33 mouse cellular contexts compared by ENCODE assay signal in the genomic region with DNA sequence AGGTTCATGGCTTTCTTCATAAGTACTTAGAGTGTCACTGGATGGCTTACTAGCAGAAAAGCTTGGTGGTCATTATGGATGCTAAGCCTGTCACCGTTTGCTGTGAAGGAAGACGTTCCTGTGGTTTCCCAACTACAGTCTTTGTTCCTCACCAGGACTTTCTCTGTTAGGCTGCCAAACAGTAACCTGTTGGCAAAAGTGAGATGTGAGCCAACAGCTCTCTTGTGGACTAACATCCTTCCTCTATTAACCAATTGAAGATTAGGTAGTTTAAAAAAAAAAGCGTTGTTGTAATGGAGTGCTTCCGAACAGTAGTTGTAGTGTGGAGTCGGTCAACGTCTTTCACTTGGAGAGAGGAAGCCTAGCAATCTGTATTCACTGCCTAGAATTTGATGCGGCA.
"Had no signal": no experiment of that assay in that cellular context is flagged by ENCODE, and none has a peak within 500 bp of the region (broad histone marks: within the 10 kb centered on the region; RNA-seq: fewer than 3 reads in every experiment).

No protein-coding gene starts in this region.

- H3K4me1 ChIP-seq: limb, embryonic 12.5 days; limb, embryonic 13.5 days; liver, embryonic 12.5 days; liver, embryonic 13.5 days; liver, embryonic 15.5 days; lung, embryonic 15.5 days; megakaryocyte, embryonic 14.5 days; midbrain, embryonic 10.5 days; midbrain, embryonic 12.5 days; midbrain, embryonic 13.5 days; midbrain, embryonic 15.5 days; neural tube, embryonic 12.5 days; neural tube, embryonic 13.5 days had no signal

- H3K4me3 ChIP-seq: left cerebral cortex, adult 2 months; limb, embryonic 10.5 days; limb, embryonic 12.5 days; limb, embryonic 13.5 days; limb, embryonic 15.5 days; liver, embryonic 12.5 days; liver, embryonic 13.5 days; liver, embryonic 15.5 days; lung, embryonic 15.5 days; megakaryocyte, embryonic 14.5 days; midbrain, embryonic 10.5 days; midbrain, embryonic 12.5 days; midbrain, embryonic 13.5 days; midbrain, embryonic 15.5 days; myocyte; neural tube, embryonic 12.5 days; neural tube, embryonic 13.5 days had no signal

- H3K9ac ChIP-seq: limb, embryonic 12.5 days; limb, embryonic 13.5 days; limb, embryonic 15.5 days; liver, embryonic 12.5 days; liver, embryonic 13.5 days; liver, embryonic 14.5 days; liver, embryonic 15.5 days; liver, postnatal 0 days; lung, embryonic 14.5 days; lung, embryonic 15.5 days; midbrain, embryonic 12.5 days; midbrain, embryonic 13.5 days; midbrain, embryonic 15.5 days; neural tube, embryonic 12.5 days; neural tube, embryonic 13.5 days had no signal

- H3K27me3 ChIP-seq: limb, embryonic 12.5 days; limb, embryonic 13.5 days; limb, embryonic 15.5 days; liver, embryonic 12.5 days; liver, embryonic 15.5 days; lung, embryonic 15.5 days; midbrain, embryonic 12.5 days; midbrain, embryonic 13.5 days; midbrain, embryonic 15.5 days; neural tube, embryonic 12.5 days; neural tube, embryonic 13.5 days had no signal

- H3K9me3 ChIP-seq: limb, embryonic 10.5 days; limb, embryonic 12.5 days; limb, embryonic 13.5 days; limb, embryonic 15.5 days; liver, embryonic 12.5 days; liver, embryonic 13.5 days; liver, embryonic 15.5 days; lung, embryonic 15.5 days; midbrain, embryonic 10.5 days; midbrain, embryonic 12.5 days; midbrain, embryonic 13.5 days; midbrain, embryonic 15.5 days; neural tube, embryonic 12.5 days; neural tube, embryonic 13.5 days had no signal

- ATAC-seq: liver, embryonic 12.5 days; liver, postnatal 0 days; midbrain, embryonic 13.5 days; midbrain, embryonic 15.5 days; midbrain, embryonic 16.5 days had no signal

- H3K36me3 ChIP-seq: limb, embryonic 10.5 days; limb, embryonic 12.5 days; limb, embryonic 13.5 days; limb, embryonic 15.5 days; liver, embryonic 12.5 days; liver, embryonic 13.5 days; liver, embryonic 15.5 days; lung, embryonic 15.5 days; midbrain, embryonic 10.5 days; midbrain, embryonic 12.5 days; midbrain, embryonic 13.5 days; midbrain, embryonic 15.5 days; neural tube, embryonic 12.5 days; neural tube, embryonic 13.5 days had no signal

- H3K4me2 ChIP-seq: limb, embryonic 12.5 days; limb, embryonic 13.5 days; limb, embryonic 15.5 days; liver, embryonic 11.5 days; liver, embryonic 12.5 days; liver, embryonic 13.5 days; liver, embryonic 15.5 days; lung, embryonic 14.5 days; lung, embryonic 15.5 days; midbrain, embryonic 11.5 days; midbrain, embryonic 12.5 days; midbrain, embryonic 13.5 days; midbrain, embryonic 15.5 days; neural tube, embryonic 12.5 days; neural tube, embryonic 13.5 days had no signal

- H3K27ac ChIP-seq: left cerebral cortex, adult 2 months; limb, embryonic 10.5 days; limb, embryonic 12.5 days; limb, embryonic 13.5 days; limb, embryonic 15.5 days; liver, embryonic 12.5 days; liver, embryonic 13.5 days; liver, embryonic 14.5 days; liver, embryonic 15.5 days; lung, embryonic 15.5 days; macrophage; midbrain, embryonic 10.5 days; midbrain, embryonic 12.5 days; midbrain, embryonic 13.5 days; midbrain, embryonic 15.5 days; neural tube, embryonic 12.5 days; neural tube, embryonic 13.5 days had no signal

- DNase-seq: left cerebral cortex, postnatal 4 days; liver; liver, embryonic 13.5 days; lung, adult 18-20 months; lung, adult 2 months; lung, embryonic 14.5 days; lung, postnatal 10 days; lung, postnatal 14 days; lung, postnatal 36 days; lung, postnatal 4 days; midbrain, embryonic 14.5 days had no signal
